Mouse (Mus musculus) spleen, postnatal 14 days (tissue): Measurements from ENCODE around the gene Gm44511.
A peak's percentile ranks its signal among the peaks of the same experiment; 100 is the strongest.
"Not testable (repeated sequence)": the region's sequence is repeated elsewhere in the genome, so short reads cannot be mapped to it uniquely, and the experiment has no call there.

Experiments used
- DNase-seq, 2 experiments: peaks; one replicate each; pipeline ENCODE4 v3.0.0; 2021 to 2022; ENCODE audit warnings: low spot score in 2 of 2

Gene Gm44511

DNA sequence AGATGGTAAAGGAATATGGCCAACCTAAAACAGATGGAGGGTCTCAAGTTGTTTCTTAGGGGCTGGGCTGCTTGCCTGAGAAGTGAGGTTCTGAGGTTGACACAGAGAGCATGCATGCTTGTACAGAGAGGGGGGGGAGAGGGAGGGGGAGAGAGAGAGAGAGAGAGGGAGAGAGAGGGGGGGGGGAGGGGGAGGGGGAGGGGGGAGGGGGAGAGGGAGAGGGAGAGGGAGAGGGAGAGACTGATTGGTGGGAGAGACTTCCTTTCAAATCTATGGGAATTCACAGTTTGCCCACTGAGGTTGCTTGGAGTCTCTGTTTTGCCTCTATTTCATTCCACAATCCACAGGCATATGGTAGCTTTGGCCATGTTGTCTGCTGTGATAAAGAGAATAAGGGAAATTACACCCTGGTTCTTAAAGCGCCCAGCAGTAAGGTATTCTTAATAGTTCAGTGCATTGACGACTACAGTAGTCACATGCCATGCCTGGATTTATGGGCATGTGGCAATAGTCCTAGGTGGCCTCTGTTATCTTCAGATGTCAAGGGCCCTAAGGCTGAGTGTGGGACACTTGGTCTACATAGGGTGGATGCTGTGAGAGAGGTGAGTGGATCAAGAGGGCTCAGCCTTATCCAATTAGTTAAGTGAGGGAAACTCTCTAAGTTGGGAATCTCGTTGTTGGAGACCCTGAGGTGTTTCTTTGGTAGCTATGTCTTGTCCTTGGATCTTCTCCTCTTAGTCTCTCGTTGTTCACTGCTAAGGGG lies 15.4 kb upstream of the Gm44511 start:
- DNase-seq = no peak

DNA sequence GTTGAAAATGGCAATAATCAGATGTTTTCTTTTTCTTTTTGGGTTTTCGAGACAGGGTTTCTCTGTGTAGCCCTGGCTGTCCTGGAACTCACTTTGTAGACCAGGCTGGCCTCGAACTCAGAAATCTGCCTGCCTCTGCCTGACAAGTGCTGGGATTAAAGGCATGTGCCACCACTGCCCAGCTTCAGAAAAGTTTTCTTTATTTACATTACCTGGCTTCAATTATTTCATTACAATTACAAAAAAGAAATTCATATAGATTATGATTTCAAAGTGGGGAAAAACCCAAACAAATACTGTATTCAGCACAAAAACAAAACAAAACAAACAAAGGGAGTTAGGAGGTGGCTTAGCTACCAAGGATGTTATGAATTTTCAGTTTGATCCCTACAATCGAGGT lies 14.6 kb upstream of the Gm44511 start:
- not testable (repeated sequence) for DNase-seq

DNA sequence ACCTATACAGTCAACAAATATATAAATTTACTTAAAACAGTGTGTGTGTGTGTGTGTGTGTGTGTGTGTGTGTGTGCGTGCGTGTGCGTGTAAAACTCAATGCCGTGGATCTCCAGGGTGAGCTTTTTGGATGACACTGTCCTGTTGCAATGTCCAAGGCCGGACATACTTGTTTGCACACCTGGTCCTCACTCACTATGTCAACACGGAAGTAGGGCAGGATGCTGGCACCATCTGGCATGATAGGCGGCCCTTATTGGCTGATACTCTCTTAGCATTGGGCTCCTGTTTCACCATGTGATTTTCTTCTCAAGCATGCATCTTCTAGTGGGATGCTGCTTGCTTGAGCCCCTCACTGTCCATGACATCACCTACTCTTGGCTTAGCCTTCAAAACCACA lies 13.8 kb upstream of the Gm44511 start:
- no peak for DNase-seq

DNA sequence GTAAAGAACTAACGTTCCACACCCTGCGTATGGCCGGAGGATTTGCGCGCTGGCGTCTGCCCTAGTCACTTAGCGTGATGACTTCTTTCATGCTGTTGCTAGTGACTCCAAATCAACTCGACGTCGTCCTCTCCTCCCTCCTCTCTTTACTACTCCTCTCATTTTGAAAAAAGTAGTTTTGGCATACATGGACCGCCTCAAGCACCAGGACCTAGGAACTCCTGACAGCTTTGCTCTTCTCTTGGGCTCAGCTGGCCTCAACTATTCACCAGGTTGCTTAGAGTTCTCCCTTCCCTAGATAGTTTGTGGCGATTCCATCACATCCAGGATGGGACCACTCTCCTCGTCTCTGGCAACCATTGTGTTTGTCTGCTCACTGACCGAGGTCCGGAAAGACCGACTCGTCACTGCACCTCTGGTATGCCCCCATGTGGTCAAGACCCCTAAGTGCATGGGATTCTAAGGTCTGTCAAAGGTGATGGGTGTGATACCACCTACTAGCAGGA lies 13.2 kb upstream of the Gm44511 start:
- DNase-seq = peak; percentile 80 to 88

DNA sequence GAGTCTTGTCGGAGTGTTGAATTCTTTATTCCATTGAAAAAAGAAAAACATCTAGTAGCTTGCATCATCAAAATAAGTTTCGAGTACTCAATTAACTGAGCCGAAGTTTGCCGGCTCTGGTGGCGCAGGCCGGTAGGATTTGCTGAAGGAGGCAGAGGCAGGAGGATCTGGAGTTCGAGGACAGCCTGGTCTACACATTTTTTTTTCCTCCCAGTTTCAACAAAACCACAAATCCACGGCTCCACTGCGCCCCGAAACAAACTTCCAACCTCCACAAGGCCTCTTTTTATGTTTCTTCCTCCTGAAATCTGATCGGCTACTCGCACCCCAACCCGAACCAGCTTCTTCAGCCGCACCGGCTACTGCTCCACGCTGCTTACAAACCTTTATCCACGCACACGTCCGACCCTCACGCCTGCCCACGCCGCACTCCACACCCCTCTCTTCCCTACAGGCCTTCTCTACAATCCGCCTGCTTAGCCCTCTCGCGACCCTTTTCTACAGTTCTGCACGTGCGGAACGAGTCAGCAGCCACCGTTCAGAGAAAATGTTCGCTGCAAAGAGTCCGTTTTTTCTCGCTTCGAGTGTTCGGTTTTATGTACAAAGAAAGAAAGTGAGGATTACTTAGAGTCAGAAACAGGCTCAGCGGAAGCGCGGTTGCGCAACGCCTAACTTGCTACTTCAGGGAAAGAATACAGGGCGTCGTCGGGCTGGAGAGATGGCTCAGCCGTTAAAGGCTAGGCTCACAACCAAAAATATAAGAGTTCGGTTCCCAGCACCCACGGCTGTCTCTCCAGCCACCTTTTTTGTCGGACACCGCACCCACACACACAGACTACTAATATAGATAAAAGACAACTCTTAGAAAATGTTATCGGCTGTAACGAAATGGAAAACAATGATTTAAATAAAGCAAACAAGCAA lies 12.5 kb upstream of the Gm44511 start:
- peak; percentile 72 to 82 for DNase-seq

DNA sequence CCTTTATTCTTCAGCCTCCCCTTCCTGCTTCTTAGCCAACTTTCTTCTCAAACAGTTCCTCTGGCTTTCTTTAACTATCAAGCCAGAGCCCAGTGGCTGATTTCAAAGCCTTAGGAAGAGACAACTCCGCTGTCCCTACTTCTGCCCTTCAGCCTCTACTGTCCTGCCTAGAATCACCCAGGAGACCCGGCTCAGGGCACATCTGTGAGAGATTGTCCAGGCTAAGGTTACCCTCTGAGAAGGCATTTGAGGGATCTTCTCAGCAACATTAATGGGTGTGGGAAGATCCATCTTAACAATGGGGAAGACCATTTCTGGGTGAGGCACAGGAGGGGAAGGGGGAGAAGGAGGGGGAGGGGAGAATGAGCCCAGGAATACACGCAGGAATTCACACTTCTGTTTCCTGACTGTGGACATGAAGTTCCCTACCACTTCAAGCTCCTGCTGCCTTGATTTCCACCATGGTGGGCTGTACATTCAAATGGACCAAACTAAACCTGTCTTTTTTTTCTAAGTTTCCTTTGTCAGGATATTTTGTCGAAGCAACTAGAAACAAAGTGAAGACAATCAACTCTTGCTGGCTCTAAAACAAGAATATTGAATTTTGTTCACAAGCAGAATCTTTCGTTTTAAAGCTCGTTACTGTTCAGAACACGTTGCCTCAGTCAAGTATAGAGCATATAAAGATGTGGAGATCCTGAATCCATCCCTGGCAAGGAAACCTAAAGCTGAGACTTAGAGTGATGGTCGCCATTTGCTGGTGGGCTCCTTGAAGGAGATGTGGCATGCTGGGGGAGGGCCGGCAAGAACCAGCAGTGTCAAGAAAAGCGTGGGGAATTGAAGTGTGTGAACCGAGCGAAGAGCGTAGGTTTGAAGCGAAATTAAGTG lies 11.6 kb upstream of the Gm44511 start:
- DNase-seq = no peak

DNA sequence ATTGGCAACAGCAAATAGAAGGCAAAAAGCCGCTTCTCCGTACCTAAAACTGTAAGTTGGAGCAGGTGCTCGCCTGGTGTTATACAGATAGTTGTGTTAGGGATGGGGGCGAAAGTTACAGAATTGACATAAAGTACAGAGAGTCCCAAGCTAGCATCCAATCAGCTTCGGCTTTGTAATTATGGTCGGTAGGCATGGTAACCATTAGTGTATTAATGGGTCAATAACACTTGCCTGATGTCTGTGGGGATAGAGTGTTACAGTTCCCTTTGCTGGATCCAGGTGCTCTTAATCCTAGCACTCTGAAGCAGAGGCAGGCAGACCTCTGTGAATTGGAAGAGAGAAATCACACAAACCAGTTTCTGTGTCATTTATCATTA lies 10.8 kb upstream of the Gm44511 start:
- DNase-seq = no peak

DNA sequence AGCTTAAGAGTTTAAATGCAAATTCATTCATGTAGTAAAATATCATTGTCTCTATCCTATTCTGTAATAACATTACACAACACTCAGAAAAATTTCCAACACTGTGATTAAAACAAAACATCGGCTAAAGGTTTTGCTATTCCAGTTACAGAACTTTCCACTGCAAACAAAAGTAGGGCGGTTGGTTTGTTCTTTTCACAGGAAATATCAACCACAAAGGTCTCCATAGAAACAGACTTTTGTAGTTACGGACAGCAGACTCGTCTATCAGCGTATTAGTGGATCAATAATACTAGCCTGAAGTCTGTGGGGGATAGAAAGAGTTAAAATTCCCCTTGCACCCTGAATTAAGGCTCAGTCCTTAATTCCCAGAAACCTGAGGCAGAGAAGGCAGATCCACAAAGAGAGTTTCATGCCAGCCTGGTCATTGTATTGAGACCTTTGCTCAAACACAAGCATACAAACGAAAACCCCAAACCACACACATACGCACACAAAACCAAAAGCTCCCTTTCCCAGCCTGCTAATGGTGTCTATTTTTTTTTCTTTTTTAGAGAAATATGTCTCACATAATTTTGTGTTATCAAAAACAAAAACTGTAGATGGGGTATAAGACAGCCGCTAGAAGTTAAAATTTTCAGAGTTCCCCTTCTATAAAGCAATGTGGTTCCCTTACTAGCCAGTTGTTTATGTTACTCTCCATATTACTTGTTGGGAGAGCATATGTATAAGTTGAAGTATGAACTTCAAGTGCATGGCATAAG lies 10.3 kb upstream of the Gm44511 start:
- DNase-seq = no peak

DNA sequence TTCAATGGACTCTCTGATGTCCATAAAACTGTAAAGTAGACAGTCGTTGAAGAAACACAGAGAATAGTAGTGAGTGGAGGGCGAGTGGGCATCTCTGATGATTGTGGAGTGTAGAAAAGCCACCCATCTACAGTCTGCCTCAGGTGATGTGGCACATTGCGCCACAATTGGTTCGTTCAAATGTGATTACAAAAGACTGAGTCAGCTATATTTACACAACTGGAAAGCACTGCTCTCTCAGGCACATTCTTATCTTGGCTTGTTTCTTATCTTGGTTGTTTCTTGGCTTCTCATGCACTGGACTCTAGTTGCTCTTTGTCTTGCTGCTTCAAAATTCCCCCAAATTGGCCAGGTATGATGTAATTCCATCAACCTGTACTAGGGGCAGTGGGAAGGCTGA lies 9.5 kb upstream of the Gm44511 start:
- no peak for DNase-seq

DNA sequence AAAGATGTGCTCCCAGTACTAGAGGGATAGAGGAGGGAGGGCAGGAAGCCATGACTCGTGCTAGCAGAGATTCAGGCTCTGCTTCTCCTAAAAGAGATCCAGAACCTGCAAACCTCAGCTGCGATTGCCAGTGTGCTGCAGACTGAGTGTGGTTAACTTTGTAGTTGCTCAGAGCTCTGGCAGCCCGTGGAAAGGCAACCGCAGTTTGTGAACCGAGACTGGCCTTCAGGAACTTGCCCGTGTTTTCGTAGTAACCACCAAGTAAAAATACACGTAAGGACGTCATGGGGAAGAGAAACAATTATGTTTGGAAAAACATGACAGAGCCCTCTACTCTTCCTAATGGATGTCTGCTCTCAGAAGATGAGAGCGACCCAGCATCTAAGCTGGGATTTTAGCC lies 6.9 kb upstream of the Gm44511 start:
- DNase-seq = no peak

DNA sequence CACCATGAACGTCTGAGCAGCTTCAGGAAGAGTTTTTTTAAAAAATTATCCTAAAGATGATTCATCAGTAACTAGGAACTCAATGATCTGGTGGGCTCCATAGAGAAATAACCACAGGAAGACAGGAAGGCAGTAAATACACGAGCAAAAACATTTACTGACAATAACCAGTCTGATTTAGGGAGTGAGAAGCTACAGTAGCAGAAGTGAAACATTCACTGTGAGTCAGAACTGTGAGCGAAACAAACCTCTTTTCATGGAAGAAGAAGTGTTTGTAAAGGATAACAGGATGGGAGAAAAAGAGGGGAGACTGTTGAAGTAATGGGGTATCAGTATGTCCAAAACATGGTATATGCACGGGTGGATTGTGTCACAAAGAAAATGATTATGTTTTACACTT lies 3.7 kb upstream of the Gm44511 start:
- no peak for DNase-seq

DNA sequence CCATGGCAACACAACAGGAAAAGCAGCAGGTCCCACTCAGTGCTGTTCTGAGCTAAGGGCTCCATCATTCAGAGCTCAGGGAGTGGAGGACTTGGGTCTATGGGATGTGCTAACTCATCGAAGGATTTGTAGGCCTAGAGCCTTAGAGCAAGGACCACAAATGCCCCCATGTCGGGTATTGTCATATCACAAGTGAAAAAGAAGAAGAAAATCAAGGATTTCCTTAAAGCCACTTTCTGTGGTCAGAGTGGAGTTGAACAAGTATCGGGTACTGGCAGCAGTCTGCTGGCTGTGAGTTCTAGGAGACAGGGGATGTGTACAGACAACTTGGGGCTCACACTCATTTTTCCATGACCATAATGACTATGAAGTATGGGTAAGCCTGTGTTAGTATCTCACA lies 666 bp upstream of the Gm44511 start:
- DNase-seq = no peak

DNA sequence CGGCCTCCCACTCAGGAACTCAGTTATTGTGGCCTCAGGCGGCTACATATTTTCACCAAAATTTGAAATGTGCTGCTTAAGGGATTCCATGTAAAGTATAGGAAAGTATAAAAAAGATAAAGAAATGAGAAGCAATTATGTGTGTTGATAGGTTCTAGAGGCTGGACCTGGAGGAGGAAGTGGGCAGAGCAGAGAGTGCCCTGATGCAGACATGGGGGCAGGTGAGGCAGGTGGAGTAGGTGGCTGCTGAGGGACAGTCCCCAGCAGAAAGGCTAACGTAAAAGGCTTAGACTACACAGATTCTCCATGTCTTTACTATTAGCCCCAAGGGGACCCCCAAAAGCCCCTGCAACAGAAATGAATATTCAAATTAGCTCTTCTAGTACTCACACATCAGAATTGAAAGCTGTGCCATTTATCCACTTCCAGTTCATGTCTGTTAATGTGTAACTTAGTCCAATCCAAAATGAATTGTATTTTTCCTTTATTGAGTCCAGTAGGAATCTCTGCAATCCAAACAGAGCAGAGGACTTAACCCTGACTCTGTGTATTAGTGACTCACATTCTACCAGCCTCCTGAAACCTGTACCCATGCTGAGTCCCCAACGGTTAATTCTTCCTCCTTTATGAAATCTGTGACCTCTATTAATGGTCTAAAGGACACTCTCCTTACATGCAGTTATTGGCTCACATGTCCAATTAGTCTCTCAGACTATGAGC lies 7.9 kb downstream of the Gm44511 start:
- DNase-seq = no peak

DNA sequence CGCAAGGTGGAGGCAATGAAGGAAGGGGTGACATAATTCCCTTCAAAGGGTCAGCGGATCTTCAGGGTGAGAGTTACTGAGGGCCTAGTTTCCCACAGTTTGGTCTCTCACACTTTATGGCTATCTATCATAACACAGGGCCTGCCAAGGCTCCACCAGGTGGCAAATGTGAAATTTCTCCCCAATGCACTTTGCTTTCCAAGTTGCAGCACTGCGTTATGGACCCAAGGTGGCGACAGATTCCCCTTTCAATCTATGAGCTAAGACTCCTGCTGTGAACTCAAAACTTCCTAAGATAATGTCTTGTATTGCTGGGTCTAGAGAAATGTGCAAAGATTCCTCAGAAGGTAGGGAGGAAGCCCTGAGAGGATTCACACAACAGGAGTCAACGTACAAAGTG lies 17.6 kb downstream of the Gm44511 start:
- DNase-seq = no peak

DNA sequence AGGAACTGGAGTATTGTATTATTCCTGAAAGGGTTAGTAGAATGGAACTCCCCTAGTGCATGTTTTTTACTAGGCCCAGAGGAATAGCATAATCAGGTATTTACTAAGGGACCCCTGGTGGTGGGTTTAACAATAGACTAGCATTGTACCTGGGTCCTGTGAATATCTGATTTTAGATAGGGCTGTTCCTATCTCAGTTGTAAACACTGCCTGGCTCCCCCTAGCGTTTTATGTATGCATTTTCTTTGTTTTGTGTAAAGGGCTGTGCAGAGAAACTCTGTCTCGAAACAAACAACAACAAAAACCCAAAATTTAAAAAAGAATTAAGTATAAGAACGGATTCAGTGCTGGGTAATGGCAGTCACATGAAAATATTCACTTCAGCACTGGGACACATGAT lies 19.1 kb downstream of the Gm44511 start:
- no peak for DNase-seq

DNA sequence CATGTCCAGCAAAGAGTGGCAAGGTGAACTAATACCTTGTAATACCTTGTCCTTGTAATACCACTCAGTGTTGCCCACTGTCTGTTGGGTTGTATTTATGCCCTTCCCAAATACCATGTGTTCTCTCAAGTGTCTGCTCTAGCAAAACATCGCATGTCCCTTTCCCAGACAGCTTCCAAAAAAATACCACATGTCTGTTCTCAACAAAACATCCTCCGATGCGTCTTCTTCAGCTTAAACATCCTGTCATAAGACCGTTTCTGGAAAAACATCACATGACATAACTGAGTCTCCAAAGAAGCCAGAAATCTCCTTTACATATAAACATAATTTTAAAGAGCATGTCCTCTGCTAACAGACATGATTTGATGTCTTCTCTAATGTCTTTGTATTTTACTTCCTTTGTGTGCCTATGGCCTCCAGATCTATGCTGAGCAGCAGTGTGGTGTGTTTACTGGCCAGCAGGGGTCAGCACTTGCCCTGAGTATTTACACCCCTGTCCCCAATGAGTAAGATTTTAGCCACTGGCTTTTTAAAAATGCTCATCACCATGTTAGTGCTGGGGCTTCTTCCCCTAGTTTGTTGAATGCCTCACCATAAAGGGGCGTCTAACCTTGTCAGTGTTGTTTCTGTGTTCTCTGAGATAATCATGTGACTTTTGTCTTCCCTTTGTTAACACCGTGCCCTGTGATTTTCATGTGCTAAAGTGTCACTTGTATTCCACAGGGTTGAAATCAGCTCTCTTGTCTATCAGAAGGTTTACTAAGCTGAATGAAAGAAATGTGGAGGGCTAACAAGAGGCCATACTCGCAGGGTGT lies 21.1 kb downstream of the Gm44511 start:
- DNase-seq = peak; percentile 25 to 47

DNA sequence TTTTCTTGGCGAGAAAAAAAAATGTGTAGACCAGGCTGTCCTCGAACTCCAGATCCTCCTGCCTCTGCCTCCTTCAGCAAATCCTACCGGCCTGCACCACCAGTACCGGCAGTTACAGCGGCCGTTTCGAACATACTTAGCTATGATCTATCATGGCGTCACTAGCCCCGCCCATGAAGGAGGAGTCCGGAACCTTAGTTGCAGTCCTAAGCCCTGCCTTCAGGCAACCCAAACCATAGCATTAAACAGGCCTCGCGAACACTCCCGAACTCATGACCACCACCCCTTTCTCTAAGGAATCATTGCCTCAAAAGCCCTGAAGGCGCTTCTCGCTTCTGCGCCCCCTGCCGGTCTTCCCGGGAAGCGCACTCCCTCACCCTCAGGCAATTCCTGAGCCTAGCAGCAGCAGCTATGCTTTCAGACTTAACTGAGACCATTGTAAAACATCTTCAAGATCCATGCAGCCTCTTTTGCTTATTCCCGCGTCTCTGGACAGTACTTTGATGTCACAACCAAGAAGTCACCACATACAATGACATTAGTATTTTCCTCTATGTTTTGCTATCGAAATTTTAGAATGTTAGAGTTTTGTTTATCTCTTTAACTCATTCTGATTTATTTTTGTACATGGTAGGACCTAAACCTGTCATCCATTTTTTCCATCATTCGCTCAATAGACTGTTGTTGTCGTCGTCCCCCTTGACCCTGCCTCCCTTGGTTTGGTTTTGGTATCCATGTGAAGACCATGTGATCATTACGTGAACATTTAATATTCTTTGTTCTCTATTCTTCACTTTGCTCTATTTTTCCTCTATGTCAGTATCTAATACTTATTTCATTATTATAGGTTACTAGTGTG lies 22.9 kb downstream of the Gm44511 start:
- DNase-seq = peak; percentile 75 to 86

DNA sequence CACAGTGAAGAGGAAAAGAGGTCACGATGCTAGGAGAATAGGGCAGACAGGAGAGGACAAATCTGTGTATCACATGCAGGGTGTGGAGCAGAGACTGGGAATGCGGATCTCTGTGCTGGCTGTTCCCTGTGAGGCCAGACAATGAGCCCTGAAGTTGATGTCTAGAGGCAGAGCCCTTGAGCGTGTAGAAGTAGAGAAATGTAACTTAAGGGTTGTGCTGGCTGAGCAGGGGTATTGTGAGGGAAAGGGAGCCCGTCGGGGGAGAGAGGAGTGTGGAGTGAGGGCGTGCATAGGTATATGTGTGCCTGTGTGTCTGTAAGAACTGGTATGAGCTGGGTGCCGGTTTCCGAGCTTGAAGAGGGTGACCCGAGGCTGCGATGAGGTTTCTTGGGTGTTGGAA lies 23.6 kb downstream of the Gm44511 start:
- DNase-seq = no peak

DNA sequence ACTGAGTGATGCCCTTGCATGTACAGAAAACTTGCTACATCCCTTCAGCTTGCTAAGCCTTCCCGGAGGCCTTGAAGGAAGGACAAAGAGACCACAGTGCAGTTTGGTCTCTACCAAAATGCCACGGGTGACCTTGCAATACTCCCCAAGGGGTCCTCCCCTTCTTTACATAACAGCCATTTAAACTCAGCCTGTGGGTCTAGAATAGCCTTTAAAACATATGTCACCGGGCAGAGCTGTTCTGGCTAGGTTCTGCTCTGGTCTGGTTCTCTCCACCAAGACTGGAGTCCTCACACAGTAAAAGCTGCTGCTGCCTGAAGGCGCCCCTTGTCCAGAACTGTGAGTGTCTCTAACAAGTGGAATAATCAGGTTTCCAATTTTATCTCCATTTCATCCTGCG lies 25.4 kb downstream of the Gm44511 start:
- not testable (repeated sequence) for DNase-seq
